In genomic region chr12:33250197-33250596, GRCm38 (mm10) we compare ENCODE assay signal across 22 mouse cellular contexts.
DNase-seq lines count a peak whose midpoint lies in the region; ATAC-seq and TF ChIP-seq lines count a peak whose summit lies in the region.
"Had no signal": no experiment of that assay in that cellular context is flagged by ENCODE, and none has a peak within 500 bp of the region (broad histone marks: within the 10 kb centered on the region; RNA-seq: fewer than 3 reads in every experiment).

No protein-coding gene starts in this region.

- no peak overlapping the region for H3K4me3 ChIP-seq in heart, embryonic 10.5 days
- H3K4me3 ChIP-seq in hindbrain, embryonic 13.5 days = no peak overlapping the region
- H3K4me3 ChIP-seq in hindbrain, postnatal 0 days (ENCODE audit: low read length) = no peak overlapping the region
- H3K4me3 ChIP-seq in hindbrain, embryonic 14.5 days (replicated peaks; ENCODE audit: low read length) = no peak overlapping the region
- H3K4me3 ChIP-seq in hindbrain, embryonic 12.5 days = no peak overlapping the region

- no peak overlapping the region for H3K4me2 ChIP-seq in hindbrain, embryonic 13.5 days
- no peak overlapping the region for H3K4me2 ChIP-seq in hindbrain, postnatal 0 days (ENCODE audit: low read depth, low read length)
- no peak overlapping the region for H3K4me2 ChIP-seq in hindbrain, embryonic 14.5 days (replicated peaks)
- no peak overlapping the region for H3K4me2 ChIP-seq in hindbrain, embryonic 12.5 days (replicated peaks)

- no peak for TF ChIP-seq CTCF in hindbrain, postnatal 0 days (IDR thresholded peaks at IDR 0.05; ENCODE audit: low read depth)

- H3K4me1 ChIP-seq in heart, embryonic 10.5 days = peaks cover 34% of the 10 kb centered on the region
- peaks cover 76% of the 10 kb centered on the region for H3K4me1 ChIP-seq in hindbrain, embryonic 13.5 days (replicated peaks)
- H3K4me1 ChIP-seq in hindbrain, postnatal 0 days (ENCODE audit: insufficient read depth, low read length) = peaks cover 21% of the 10 kb centered on the region
- peaks cover 53% of the 10 kb centered on the region for H3K4me1 ChIP-seq in hindbrain, embryonic 14.5 days (replicated peaks; ENCODE audit: control insufficient read depth, insufficient read depth, low read length)
- peaks cover 49% of the 10 kb centered on the region for H3K4me1 ChIP-seq in hindbrain, embryonic 12.5 days

- ATAC-seq in hindbrain, embryonic 13.5 days (ENCODE audit: low FRiP score) = no peak
- no peak for ATAC-seq in hindbrain, postnatal 0 days
- ATAC-seq in hindbrain, embryonic 14.5 days (ENCODE audit: low FRiP score) = no peak
- ATAC-seq in hindbrain, embryonic 12.5 days (ENCODE audit: low FRiP score) = no peak
- ATAC-seq: activated CD4-positive, CD25-positive, alpha-beta regulatory T cell, adult 4 months; CD4-positive, CD25-positive, alpha-beta regulatory T cell, adult 4 months; Patski had no signal

- H3K27ac ChIP-seq in heart, embryonic 10.5 days = no peak overlapping the region
- H3K27ac ChIP-seq in hindbrain, embryonic 13.5 days = peak overlapping the region; percentile 68
- H3K27ac ChIP-seq in hindbrain, postnatal 0 days = no peak overlapping the region
- H3K27ac ChIP-seq in hindbrain, embryonic 14.5 days = peak overlapping the region; percentile 59; the same call in 1 of the 2 replicates
- H3K27ac ChIP-seq in hindbrain, embryonic 12.5 days = no peak overlapping the region

- no peak overlapping the region for H3K9ac ChIP-seq in hindbrain, embryonic 13.5 days
- no peak overlapping the region for H3K9ac ChIP-seq in hindbrain, postnatal 0 days (replicated peaks; ENCODE audit: low read length)
- H3K9ac ChIP-seq in hindbrain, embryonic 14.5 days = no peak overlapping the region
- H3K9ac ChIP-seq in hindbrain, embryonic 12.5 days = no peak overlapping the region

- H3K9me3 ChIP-seq in heart, embryonic 10.5 days = no peaks in the 10 kb centered on the region
- no peaks in the 10 kb centered on the region for H3K9me3 ChIP-seq in hindbrain, embryonic 13.5 days
- H3K9me3 ChIP-seq in hindbrain, postnatal 0 days (ENCODE audit: low read length) = no peaks in the 10 kb centered on the region
- H3K9me3 ChIP-seq in hindbrain, embryonic 14.5 days (ENCODE audit: control insufficient read depth, low read length) = no peaks in the 10 kb centered on the region
- no peaks in the 10 kb centered on the region for H3K9me3 ChIP-seq in hindbrain, embryonic 12.5 days (replicated peaks)
- H3K9me3 ChIP-seq: G1E had no signal

- H3K27me3 ChIP-seq in heart, embryonic 10.5 days (ENCODE audit: insufficient read depth, poor library complexity, severe bottlenecking) = no peaks in the 10 kb centered on the region
- H3K27me3 ChIP-seq in hindbrain, embryonic 13.5 days = no peaks in the 10 kb centered on the region
- H3K27me3 ChIP-seq in hindbrain, postnatal 0 days (ENCODE audit: insufficient read depth, low read length) = no peaks in the 10 kb centered on the region
- no peaks in the 10 kb centered on the region for H3K27me3 ChIP-seq in hindbrain, embryonic 14.5 days (ENCODE audit: control insufficient read depth, insufficient read depth, low read length)
- H3K27me3 ChIP-seq in hindbrain, embryonic 12.5 days = no peaks in the 10 kb centered on the region
- H3K27me3 ChIP-seq: CH12.LX, Patski had no signal

- peaks cover 11% of the 10 kb centered on the region for H3K36me3 ChIP-seq in heart, embryonic 10.5 days
- peaks cover 8% of the 10 kb centered on the region for H3K36me3 ChIP-seq in hindbrain, embryonic 13.5 days
- H3K36me3 ChIP-seq in hindbrain, postnatal 0 days (ENCODE audit: insufficient read depth, low read length) = no peaks in the 10 kb centered on the region
- 0 out of 2 replicates have a peak, but pooled peaks cover 5% of the 10 kb centered on the region for H3K36me3 ChIP-seq in hindbrain, embryonic 14.5 days (replicated peaks; ENCODE audit: control insufficient read depth, insufficient read depth)
- 0 out of 2 replicates have a peak, but pooled peaks cover 4% of the 10 kb centered on the region for H3K36me3 ChIP-seq in hindbrain, embryonic 12.5 days

- DNase-seq in heart, adult 11 months = peak; percentile 80
- no peak for DNase-seq in heart, adult 8-10 months (ENCODE audit: low spot score)
- DNase-seq in heart, embryonic 10.5 days (ENCODE audit: low spot score) = peak; percentile 53
- no peak for DNase-seq in heart, adult 9 months (ENCODE audit: low spot score in 2 of 2)
- DNase-seq in hindbrain, postnatal 0 days (ENCODE audit: low spot score) = no peak
- DNase-seq in hindbrain, embryonic 14.5 days (ENCODE audit: low spot score) = no peak
- DNase-seq: adrenal gland, adult 2 months; adrenal gland, adult 8-10 months; adrenal gland, postnatal 10 days; adrenal gland, postnatal 14 days; adrenal gland, postnatal 25 days; adrenal gland, postnatal 36 days; B cell, adult 2 months; cerebellum, adult 11 months; cerebellum, adult 11-12 months had no signal

- 87% methylated on average over 6 of the region's 6 CpGs for WGBS in heart, embryonic 10.5 days
- WGBS in hindbrain, embryonic 13.5 days = 92% methylated on average over 6 of the region's 6 CpGs
- WGBS in hindbrain, postnatal 0 days = 96% methylated on average over 5 of the region's 6 CpGs
- 94% methylated on average over 6 of the region's 6 CpGs for WGBS in hindbrain, embryonic 14.5 days
- WGBS in hindbrain, embryonic 12.5 days = 95% methylated on average over 6 of the region's 6 CpGs

Comparison
In these comparisons a context has a peak if more than half of its experiments do, and no peak if none do; other contexts are left out.
1. DNase-seq: peak in heart, adult 11 months (single experiment) and heart, embryonic 10.5 days (single experiment); none in heart, adult 8-10 months (single experiment), heart, adult 9 months (0 of 2), hindbrain, postnatal 0 days (single experiment) and hindbrain, embryonic 14.5 days (single experiment).
2. H3K27ac ChIP-seq: peak in hindbrain, embryonic 13.5 days (single experiment) and hindbrain, embryonic 14.5 days (single experiment); none in heart, embryonic 10.5 days (single experiment), hindbrain, postnatal 0 days (single experiment) and hindbrain, embryonic 12.5 days (single experiment).